Mouse (Mus musculus) heart, adult 11 months (tissue): ENCODE results near the gene Cdrt4.

Experiments
- DNase-seq: peaks from one replicate; pipeline ENCODE4 v3.0.0; 2022

The Cdrt4 gene

DNA sequence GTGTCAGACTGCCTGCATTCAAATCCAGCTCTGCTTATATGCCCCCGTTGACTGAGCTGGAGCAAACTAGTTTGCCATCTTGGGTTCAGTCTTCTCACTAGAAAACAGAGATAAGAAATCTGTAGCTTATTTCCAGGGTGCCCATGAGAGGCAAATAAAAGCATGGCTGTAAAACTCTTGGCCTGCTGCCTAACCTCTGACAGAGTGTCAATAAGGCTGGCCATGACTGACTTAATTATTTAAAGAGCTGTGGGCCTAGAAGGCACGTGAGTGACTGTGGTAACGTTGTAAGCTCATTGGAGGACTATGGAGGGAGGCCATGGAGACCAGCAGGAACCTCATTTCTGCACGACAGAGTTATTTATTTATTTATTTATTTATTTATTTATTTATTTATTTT is 5.5 kb upstream of the Cdrt4 start:
- DNase-seq = peak; percentile 68

DNA sequence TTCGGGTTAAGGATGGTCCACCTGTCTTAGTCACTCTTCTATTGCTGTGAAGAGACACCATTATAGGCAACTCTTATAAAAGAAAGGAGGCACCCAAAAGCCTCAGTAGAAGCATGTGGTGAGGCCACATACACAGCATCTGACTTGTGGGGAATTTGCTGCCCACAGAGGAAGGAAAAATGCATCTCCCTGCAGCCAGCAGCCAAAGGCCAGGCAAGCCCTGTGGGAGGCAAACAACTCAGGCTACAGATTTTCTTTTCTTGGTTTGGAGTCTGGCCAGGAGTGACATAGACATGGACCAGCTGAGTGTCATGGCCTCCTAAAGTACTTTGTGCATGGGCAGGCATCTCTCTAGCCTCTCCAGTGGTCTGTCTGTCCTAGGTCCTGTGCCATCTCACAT is 1.4 kb upstream of the Cdrt4 start:
- peak; percentile 96 for DNase-seq

DNA sequence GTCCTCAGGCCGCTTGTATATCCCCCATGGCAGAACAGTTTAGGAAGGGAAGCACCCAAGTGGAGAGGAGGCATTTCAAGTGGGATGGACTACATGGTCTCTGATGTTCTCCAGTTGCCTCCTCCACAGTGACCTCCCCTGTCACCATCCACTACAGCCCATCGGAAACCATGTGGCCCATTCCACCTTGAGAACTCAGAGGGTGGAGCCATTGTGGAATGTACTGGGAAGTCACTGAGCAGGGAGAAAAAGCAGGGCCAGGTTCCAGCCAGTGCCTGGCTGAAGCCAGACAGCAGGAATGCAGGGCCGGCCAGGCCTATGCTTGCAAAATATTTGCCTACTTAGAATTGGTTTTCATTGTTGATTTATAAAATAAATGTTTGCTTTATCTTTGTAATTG is 3.8 kb downstream of the Cdrt4 start:
- DNase-seq = peak; percentile 89

DNA sequence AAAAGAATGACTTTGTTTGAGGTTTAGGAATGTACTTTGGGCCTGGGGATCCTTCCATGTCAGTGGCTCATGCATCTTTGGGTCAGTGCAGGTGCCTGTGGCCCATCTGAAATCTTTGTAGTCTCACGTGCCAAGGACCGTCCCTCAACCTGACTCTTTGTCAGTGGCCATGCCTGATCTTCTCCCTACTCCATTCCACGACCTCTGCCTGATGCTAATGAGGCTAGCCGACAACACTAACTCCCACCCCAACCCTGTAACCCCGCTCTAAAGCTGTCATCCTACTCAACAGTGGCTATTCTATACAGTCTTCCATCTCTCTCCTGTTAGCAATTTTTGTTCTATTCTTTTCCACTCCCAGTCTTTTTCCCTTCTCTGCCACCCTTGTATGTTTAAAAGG is 4.2 kb downstream of the Cdrt4 start:
- DNase-seq = peak; percentile 53

DNA sequence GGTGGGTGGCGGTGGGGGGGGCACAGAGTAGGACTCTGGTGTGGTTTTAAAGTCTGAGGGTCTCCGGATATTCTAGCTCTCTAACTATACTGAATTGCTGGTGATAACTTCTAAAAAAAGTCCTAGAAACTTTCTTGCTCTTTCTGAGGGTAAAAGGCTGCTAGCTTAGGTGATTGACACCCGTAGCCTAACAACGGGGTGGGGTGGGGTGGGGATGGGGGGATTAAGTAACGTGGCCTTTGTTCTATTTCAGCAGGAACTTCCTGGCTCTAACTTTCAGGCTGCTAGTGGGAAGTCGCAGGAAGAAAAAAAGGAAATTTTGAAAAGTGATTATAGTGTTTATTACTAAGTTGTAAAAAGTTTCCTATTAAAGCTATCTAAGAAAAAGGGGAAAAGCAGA is 4.8 kb downstream of the Cdrt4 start:
- no peak for DNase-seq

DNA sequence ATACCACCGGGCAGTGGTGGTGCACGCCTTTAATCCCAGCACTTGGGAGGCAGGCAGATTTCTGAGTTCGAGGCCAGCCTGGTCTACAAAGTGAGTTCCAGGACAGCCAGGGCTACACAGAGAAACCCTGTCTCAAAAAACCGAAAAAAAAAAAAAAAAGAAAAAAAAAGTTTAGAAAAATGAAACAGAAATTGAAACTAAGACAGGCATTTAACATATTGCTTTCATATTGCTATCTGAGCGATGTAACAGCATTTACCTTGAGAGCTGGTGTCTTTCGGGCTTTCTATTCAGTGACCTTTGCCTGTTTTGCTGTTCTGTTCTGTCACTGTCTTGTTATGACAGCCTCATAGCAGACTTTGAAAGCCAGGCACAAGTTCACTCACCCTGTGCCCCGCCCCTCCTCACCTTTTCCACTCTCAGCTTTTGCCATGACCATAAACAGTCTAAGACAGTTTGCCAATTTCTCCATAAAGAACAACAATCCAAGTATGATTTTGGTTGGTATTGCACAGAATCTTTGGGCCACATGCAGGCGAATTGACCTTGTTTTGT is 6.7 kb downstream of the Cdrt4 start:
- DNase-seq = peak; percentile 59

DNA sequence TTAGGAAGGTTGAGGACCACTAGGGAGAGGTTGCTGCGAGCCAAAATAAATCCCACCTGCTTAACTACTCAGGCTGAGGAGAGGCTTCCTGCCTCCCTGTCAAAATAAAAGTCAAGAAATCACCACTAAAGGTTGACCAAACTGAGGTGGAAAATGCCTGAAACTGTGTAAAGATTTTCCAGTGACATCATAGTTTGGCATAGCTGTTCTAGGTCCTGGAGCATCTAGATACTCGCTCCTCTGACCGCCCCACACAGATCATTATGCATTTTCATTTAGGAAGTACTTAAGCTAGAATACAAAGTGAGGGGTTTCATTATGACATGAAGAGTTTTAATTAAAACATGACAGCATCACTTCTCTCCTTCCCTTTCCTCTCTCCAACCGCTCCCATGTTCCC is 12.3 kb downstream of the Cdrt4 start:
- peak; percentile 54 for DNase-seq

DNA sequence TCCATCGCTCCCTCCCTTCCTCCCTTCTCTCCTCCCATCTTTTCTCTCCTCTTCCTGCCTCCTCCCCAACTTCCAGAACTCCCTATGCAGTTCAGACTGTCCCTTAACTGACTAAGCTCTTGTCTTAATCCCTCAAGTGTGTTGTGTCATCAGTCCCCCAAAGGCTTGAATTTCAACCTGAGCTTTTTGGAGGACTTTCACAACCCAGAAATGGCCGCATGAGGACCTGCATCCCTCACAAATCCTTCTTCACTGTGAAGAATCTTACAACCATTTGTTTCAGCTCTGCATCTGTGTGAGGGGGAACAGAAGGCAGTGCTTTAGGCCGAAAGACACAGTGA is 15.4 kb downstream of the Cdrt4 start:
- no peak for DNase-seq

DNA sequence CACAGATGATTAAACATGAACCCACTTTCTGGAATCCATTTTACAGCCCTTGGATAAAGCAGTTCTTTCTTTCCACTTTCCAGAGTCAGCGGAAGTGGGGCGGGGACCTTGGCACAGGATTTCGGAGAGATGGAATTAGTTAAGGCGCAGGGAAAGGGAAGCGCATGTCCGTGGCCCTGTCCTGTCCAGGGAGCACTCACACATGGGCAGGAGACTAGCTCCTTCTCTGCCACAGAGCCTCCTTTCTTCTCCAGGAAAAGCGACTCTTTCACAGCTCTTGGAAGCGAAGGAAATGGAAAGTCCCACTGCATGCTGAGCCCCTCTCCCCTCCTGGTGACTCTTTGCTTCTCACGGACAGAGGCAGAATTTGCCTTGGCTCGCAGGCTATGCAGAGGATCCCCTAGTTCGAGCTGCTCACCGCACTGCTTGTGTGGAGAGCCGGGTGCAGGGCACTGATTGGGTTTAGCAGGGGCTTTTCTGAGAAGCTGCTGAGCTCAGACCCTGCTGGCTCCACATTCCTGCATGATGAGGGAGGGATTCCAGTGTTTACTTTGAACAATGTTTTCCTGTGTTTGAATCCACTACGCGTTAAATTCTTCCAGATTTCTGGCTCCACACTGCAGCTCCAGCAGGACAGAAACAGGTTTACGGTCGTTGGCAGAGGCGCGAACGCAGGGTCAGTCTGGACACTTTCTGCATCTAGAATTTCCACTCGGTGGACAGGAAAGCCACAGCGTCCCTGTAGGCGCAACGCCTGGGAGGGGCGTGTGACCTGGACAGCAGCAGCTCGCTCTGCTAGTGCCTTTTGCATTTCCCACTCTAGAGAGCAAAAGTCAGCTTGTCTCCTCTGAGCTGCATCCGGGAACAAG is 16.0 kb downstream of the Cdrt4 start:
- DNase-seq = peak; percentile 97

DNA sequence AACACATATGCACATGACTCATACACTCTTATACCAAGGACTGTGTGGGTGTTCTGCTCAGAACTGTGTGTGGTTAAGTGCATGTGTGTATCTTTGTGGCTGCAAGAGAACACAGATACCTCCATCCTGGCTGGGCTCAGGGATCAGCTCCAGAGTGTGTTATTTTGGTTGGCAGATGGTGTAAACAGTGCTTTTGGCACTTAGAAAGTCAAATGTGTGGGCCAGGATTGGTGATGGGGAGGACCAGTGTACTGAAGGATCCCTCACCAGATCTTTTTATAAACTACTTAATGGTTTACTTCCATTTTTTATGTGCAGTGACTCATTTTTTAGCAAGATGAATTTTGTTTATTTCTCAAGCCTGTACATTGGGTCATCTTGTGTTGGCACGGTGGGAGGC is 26.2 kb downstream of the Cdrt4 start:
- peak; percentile 58 for DNase-seq

DNA sequence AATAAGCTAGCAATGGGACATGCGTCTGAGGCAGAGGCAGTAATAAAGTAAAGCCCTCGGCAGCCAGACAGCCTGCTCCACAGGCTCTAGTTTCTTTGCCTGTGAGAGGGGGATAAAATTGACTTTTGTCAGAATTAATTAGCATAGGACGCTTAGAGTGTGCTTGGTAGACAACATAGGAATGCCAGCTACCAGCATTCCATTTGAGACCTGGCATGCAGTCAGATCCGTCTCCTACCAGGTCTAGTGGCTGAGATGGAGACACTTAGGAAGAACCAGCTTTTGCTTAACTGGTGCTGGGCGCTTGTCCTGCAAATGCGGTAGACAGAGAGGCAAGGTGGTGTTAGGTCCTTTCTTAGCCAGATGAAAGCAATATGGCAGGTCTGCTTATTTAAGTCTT is 27.9 kb downstream of the Cdrt4 start:
- DNase-seq = no peak

DNA sequence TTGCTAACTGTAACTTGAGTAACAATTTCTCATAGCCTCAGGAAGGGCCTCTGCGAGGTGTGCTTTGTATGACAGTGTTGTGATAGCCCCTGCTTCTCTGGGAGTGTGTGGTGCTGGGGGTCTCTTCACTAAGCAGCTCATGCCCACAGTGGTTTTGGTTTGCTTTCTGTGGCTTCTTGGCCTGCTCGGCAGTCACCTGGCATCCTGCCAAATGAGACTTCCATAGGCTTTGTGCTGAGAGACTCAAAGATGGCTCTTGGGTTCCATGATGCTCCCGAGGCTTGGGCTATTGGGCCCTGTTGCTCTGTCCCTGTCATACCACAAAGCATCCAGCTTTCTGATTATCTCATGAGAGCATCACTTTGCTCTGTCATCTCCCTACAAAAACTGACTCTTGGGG is 30.7 kb downstream of the Cdrt4 start:
- no peak for DNase-seq

DNA sequence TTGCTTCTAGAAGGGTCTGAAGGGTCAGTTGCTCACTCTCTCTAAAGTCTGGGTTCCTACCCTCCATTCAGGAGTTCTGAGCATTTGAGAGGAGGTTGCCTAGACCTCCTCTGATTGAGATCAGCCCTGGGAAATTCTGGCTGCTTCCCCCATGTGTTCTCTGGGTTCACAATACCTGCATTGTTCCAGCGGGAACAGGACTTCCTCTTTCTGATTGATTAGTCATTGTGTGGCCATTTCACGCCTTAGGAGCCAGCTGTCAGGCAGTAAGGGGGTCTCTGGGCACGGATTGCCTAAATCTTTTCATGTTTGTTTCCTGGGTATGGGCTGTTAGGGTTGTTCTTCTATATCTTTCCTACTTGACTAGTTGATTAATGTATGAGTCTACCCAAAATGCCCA is 32.8 kb downstream of the Cdrt4 start:
- DNase-seq = peak; percentile 93

DNA sequence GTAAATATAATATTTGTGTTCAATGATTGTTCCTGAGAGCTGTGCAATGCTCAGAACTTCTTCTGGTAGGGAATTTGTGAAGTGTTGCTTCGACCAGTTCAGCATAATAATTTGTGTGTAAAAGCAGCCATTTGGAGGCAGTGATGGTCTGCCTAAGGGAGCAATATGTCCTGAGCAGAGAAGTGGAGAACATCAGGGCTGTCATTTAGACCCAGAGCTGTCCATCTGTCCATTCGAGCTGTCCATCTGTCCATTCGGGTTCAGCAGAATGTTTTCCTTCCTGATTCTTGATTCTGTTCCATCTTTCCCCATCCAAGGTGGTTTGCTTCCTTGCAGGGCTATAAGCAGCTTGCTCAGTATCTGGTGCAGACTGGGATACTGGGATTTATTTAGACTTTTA is 33.4 kb downstream of the Cdrt4 start:
- no peak for DNase-seq

DNA sequence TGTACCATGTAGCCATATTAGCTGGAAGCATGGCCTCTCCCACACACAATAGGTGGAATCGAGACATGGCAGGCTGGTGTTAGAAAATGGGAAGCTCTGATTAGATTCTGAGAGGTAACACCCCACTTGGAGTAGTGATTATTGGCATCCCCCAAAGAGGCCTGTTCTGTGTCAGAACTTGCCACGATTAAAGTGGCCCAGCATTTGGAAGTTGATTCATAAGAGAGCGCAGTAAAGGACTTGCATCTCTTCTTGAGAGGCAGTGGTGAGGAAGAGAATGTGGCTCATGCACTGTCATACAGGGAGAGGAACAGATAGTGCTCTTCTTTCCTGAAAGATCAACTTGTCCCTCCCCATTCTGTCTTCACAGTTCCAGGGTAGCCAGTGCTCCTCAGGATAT is 34.1 kb downstream of the Cdrt4 start:
- no peak for DNase-seq

DNA sequence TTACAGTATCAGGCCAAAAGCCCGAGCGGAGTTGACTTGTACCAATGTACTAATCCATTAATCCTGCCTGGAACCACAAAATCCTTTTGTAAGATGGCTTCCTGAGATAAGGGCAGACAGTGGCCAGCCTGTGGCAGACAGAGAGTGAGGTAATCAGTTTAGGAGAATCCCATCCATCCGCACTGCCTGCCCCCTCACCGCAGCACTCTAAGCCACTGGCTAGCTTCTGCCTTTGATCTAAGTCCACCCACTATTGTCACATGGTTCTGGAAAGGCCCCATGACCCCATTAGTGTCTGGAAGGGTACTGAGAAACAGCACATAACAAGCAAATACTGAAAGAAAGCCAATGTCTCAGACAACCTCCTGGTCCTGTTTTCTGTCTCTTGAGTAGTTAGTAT is 35.6 kb downstream of the Cdrt4 start:
- no peak for DNase-seq

DNA sequence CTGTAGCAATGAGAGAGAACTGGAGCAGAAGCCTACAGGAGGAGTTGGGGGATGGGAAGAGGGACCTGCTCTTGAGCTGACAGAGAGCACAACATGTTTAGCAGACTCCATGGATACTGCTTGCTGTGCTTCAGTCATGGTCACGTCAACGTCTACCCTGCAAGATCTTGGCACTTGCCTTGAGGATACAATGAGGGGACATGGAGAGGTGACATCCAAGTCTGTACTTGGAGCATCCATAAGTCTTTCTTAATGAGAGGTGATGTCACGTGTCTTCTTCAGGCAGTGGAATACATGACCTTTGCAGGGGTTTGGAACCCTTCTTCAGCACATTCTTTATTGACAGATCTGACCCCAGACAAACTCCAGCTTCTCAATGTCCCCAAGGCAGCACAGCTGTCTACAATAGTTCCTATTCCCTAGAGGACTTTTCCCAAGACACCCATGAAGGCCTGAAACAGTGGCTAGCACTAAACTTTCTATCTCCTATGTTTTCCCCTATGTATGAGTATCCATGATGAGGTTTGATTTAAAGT is 39.2 kb downstream of the Cdrt4 start:
- DNase-seq = no peak

DNA sequence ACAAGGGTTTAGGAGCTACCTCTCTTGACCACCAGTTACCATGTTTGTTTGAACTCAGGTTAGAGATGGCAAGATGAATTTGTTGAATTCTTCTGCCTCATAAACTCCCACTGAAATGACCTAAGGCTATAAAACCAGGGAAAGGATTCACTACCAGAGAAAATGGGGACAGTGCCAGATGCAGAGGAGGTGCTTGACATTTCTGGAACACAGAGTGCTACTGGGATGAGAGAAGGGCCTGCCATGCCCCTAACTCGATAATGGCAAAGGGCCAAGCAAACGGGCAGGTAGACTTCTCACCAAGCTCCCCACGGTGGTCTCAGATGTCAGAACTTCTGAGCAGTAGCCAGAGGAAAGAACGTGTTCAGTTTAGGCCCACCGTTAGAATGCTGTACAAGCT is 39.8 kb downstream of the Cdrt4 start:
- DNase-seq = peak; percentile 87

DNA sequence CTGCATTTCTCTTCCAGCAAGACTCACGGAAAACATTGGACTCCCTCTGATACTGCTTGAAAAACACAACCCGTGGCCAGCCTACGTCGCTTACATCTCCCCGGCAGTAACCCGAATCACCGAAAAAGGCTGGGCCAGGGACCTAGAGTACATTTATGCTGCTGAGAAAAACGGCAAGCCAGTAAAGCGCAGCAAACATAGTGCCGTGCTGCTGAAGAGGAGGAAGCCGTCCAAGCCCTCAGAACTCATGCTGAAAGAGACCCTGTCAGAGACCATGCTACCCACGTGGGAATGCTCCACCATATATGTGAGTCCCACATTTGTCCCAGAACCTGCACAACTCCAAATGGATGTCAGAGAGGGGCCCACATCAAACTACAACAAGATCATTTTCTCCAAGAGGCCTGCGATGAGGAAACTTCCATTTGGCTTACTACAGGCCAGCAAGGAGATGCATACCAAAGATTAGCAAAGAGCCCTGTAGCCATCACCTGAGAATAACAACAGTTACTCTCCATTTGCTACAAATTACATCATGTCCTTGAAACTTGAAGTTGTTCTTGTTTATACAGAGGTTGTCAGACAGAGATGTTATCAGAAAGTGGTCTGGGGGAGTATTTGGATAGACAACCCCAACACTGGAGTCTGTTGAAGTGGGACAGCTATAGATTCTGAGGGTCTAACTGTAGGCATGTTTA is 41.7 kb downstream of the Cdrt4 start:
- peak; percentile 86 for DNase-seq

DNA sequence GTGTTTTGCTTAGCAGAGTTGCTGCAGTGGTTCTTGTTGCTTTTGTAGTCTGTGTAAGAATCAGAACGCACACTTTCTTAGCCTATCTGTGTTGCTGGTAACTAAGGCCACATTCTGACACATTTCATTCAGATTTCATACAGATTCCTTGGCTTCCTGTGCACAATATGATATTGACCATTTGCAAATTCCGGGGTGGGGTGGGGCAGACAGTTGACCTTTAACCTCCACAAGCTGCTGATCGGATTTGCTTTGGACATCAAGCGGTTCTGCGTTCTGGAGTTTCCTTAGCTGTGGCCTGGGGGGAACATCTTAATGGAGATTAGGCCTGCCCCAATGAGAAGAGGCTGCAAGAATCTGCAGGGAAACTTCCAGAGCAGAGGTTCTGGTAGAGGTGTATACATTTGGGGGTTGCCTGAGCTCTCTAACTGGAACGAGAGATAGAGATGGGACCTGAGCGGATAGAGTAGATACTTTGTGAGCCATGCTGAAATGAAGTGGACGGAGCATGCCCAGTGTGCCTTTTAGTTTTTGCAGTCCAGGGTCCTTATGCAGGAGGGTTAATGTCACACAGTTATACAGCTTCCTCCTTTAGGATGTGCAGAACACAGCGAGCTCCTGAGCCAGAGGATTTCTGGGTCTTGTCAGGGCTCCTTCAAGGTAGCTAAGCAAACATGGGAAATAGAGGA is 44.2 kb downstream of the Cdrt4 start:
- peak; percentile 65 for DNase-seq

DNA sequence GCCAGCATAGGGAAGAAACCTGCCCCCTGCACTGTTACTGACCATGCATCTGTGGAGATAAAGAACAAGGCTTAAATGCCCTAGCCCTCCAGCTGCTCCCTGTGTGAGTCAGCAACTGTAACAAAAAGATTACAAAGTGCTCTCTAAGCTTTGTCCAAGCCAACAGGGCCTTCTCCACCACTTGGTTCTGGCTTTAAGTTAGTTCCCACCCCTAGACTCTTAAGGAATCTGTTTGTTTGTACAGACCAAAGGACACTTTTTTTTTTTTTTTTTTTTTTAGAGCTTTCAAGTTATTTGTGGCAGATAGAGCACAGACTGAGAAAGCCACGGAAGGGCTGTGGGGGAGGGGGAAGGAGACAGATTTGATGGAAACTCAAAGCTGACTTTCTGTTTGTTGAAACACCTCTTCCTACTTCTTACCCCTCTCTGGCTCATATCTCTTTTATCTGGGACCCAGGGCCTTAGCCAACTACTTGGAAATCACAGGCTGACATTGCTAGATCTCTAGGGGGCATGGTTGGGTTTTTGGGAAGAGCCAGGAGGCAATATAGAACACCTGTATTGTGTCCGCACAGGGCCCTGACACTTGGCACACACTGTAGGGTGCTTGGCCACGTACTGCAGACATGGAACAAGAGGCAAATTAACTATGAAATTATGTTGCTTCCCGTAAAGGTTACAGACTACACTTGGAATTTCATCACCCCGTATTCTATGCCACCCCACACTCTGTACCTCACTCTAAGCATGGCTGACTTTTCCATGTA is 44.9 kb downstream of the Cdrt4 start:
- peak; percentile 92 for DNase-seq

DNA sequence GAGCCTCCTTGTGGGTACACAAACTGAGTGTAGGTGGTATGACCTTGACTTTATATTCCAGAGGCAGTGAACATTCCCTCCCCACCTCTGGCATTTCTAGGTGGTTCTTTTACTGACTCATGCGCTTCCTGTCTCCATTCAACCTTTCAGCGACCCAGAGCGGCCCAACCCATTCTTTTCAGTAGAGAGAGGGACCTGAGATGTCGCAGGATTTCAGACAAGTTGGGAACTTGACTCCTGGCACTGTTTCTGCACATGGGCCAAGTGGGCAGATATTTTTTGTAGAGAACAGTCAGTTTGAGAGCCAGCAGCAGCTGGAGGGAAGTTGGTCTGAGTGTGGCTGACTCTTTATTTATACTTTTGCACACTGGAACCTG is 45.5 kb downstream of the Cdrt4 start:
- DNase-seq = peak; percentile 83
